Mouse (Mus musculus): ENCODE measurements around the gene Gabbr2. TPM values are rescaled to one million over a fixed set of nuclear protein-coding genes. Genes with fewer than 3 reads are reported as not detected.

Gabbr2 gene
- polyA plus RNA-seq, 1 experiment: not detected

DNA sequence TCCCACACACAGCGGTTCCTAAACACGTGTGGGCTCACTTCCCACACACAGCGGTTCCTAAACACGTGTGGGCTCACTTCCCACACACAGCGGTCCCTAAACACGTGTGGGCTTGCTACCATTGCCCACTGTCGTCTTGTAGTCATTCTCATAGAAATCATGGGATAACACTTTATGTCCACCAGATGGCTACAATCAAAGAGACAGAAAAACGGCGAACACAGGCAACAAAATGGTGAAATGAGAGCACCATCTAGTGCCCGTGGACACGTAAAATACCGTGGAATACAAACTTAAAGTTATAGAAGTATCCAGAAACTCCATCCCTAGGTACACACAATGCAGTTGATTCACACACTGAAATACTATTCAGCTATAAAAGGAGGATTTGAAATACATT is 285.9 kb downstream of the Gabbr2 start:
- no peaks in the 10 kb centered on the region for H3K4me1 ChIP-seq (ENCODE audit: control insufficient read depth, insufficient read depth, low read length)
- 66% methylated on average over 12 of the region's 12 CpGs for WGBS
- no peak overlapping the region for H3K4me3 ChIP-seq (replicated peaks; ENCODE audit: extremely low read depth, low read depth, low read length)
- TF ChIP-seq CTCF (IDR thresholded peaks at IDR 0.05; ENCODE audit: insufficient read depth, low read length): no peak
- no peak for TF ChIP-seq POLR2A (IDR thresholded peaks at IDR 0.05; ENCODE audit: borderline replicate concordance, extremely low read depth, low read depth, low read length)
- DNase-seq: no peak

DNA sequence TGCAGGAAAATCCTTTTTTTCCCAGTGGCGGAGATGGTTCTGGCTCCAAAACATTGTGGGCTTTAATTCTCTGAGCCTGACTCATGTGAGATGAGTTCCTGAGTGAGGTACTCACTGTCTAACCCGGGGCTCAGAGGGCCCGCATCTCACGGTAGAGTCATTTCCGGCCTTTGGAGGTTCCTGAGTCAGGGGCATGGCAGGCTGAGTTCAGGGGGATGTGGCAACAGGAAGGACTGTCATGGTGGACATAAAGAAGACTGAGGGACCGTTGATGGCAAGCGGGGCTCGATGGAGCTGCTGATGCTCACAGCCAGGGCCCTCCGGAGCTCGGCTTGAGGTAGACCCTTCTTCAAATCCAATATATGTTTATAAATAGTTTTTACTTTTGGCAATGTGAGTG is 288.5 kb downstream of the Gabbr2 start:
- H3K4me3 ChIP-seq (replicated peaks; ENCODE audit: extremely low read depth, low read depth, low read length): no peak overlapping the region
- 87% methylated on average over 10 of the region's 10 CpGs for WGBS
- no peaks in the 10 kb centered on the region for H3K4me1 ChIP-seq (ENCODE audit: control insufficient read depth, insufficient read depth, low read length)
- TF ChIP-seq CTCF (IDR thresholded peaks at IDR 0.05; ENCODE audit: insufficient read depth, low read length) (no peak), POLR2A (IDR thresholded peaks at IDR 0.05; ENCODE audit: borderline replicate concordance, extremely low read depth, low read depth, low read length) (no peak)
- DNase-seq: no peak

DNA sequence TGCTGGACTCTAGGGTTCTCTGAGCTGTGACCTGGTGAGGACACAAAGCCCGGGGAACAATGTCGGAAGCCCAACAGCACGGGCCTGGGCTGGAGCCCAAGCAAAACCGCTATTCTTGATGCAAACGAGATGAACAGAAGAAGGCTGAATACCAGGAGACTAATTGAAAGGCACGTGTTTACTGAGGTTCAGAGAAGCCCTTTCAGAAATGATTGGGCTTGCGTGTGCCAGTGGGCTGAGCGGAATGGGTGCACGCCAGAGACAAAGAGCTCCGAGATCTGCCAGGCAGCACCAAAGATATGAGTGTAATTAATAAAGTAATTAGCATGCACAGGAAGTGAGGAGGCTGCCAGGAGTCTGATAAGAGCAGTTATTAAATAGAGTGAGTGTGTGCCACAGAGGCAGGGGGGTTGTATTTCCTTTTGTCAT is 291.4 kb downstream of the Gabbr2 start:
- no peak for TF ChIP-seq POLR2A (IDR thresholded peaks at IDR 0.05; ENCODE audit: borderline replicate concordance, extremely low read depth, low read depth, low read length)
- TF ChIP-seq CTCF (IDR thresholded peaks at IDR 0.05; ENCODE audit: insufficient read depth, low read length): no peak
- 68% methylated on average over 10 of the region's 10 CpGs for WGBS
- no peak overlapping the region for H3K4me3 ChIP-seq (replicated peaks; ENCODE audit: extremely low read depth, low read depth, low read length)

DNA sequence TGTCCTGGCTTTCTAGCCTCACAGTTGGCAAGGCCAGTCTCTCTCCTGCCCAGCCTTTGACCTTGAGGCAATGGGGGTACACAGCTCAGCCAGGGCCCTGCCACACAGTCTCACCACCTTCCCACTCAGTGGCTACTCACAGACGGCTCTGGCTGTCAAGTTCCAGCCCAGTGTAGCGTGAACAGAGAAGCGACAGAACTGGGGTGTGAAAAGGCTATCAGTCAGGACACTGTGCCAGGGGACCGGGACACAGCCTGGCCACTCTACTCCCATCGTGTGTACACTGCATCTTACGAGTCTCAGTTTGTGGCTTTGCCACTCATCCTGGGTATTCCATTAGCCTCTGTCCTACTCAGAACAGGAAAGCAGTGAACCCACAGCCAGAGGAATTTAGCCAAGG is 295.2 kb downstream of the Gabbr2 start:
- Histone ChIP-seq H3K4me3 (replicated peaks; ENCODE audit: extremely low read depth, low read depth, low read length) (no peak overlapping the region), H3K4me1 (ENCODE audit: control insufficient read depth, insufficient read depth, low read length) (no peaks in the 10 kb centered on the region)
- TF ChIP-seq POLR2A (IDR thresholded peaks at IDR 0.05; ENCODE audit: borderline replicate concordance, extremely low read depth, low read depth, low read length): no peak
- TF ChIP-seq CTCF (IDR thresholded peaks at IDR 0.05; ENCODE audit: insufficient read depth, low read length): no peak
- no peak for DNase-seq
- WGBS: 70% methylated on average over 6 of the region's 6 CpGs

More for the DNA sequence above, 291.4 kb downstream of the Gabbr2 start:
- H3K4me1 ChIP-seq (ENCODE audit: control insufficient read depth, insufficient read depth, low read length): no peaks in the 10 kb centered on the region
- no peak for DNase-seq

DNA sequence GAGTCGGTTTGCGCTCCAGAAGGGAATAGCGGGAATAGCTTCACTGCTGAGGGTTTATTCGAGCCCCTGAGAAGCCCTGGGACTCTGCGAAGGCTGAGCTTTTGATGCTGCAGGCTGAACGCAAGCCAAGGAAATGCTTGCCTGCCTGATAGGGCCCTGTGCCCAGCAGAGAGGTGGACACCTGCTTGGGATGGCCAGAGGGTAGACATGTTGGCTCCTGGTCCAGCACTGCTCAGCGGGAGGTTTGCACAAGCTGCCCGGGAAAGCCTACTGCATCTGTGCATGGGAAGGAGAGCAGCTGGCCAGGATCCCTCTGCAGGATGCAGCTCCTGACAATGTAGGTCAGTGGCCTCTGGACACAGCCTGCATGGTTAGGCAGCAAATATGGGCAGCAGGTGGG is 301.1 kb downstream of the Gabbr2 start:
- no peak for DNase-seq
- Histone ChIP-seq H3K4me1 (ENCODE audit: control insufficient read depth, insufficient read depth, low read length) (no peaks in the 10 kb centered on the region), H3K4me3 (replicated peaks; ENCODE audit: extremely low read depth, low read depth, low read length) (no peak overlapping the region)
- WGBS: 81% methylated on average over 8 of the region's 8 CpGs
- no peak for TF ChIP-seq CTCF (IDR thresholded peaks at IDR 0.05; ENCODE audit: insufficient read depth, low read length)
- TF ChIP-seq POLR2A (IDR thresholded peaks at IDR 0.05; ENCODE audit: borderline replicate concordance, extremely low read depth, low read depth, low read length): no peak

DNA sequence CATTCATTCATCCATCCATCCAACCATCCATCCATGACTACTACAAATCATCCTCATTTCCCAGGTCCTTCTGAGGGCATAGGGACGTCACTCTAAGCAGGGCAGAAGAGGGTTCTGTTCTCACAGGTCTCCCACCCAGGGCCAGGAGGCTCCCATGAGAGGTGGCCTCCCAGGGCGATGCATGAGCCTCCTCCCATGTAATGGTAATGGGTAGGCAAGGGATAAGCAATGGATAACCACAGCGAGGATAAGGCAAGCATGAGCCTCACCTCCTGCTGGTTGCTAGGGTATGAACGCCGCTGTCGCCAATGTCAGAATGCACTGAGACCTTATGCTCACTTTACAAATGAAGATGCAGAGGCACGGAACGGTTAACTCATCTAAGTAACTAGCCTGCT is 301.7 kb downstream of the Gabbr2 start:
- 84% methylated on average over 8 of the region's 8 CpGs for WGBS
- no peak for DNase-seq
- no peak overlapping the region for H3K4me3 ChIP-seq (replicated peaks; ENCODE audit: extremely low read depth, low read depth, low read length)
- no peaks in the 10 kb centered on the region for H3K4me1 ChIP-seq (ENCODE audit: control insufficient read depth, insufficient read depth, low read length)
- no peak for TF ChIP-seq POLR2A (IDR thresholded peaks at IDR 0.05; ENCODE audit: borderline replicate concordance, extremely low read depth, low read depth, low read length)
- no peak for TF ChIP-seq CTCF (IDR thresholded peaks at IDR 0.05; ENCODE audit: insufficient read depth, low read length)

DNA sequence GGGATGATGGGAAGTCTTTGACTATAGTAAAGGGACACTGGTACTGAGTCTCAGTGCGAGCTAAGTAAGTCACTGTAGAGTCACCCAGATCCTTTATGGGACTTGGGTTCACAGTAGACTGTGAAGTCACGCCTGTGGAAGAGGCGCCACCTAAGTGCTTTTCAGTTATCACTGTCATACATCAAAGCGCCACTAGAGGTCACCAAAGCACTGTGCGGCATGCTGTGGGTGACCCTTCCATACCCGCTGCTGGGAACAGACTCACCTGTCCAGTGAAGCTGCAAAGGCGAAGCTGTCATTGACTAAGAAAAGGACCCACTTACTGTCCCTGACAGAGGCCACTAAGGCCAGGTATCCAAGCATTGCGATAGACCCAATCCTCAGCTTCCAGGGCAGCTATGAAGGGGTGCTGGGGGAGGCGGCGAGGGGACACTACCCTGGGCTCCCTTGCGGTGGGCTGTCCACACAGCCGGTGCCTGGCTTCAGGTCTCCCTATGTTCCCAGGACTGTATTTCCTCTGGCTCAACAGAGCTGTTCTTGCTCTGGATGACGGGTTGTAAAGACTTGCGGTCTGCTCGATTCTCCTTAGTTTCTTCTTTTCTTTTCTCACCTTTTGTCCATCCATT is 302.2 kb downstream of the Gabbr2 start:
- TF ChIP-seq POLR2A (IDR thresholded peaks at IDR 0.05; ENCODE audit: borderline replicate concordance, extremely low read depth, low read depth, low read length) (no peak), CTCF (IDR thresholded peaks at IDR 0.05; ENCODE audit: insufficient read depth, low read length) (peak; percentile 96)
- no peaks in the 10 kb centered on the region for H3K4me1 ChIP-seq (ENCODE audit: control insufficient read depth, insufficient read depth, low read length)
- peak; percentile 67 for DNase-seq
- WGBS: 46% methylated on average over 15 of the region's 15 CpGs
- no peak overlapping the region for H3K4me3 ChIP-seq (replicated peaks; ENCODE audit: extremely low read depth, low read depth, low read length)

DNA sequence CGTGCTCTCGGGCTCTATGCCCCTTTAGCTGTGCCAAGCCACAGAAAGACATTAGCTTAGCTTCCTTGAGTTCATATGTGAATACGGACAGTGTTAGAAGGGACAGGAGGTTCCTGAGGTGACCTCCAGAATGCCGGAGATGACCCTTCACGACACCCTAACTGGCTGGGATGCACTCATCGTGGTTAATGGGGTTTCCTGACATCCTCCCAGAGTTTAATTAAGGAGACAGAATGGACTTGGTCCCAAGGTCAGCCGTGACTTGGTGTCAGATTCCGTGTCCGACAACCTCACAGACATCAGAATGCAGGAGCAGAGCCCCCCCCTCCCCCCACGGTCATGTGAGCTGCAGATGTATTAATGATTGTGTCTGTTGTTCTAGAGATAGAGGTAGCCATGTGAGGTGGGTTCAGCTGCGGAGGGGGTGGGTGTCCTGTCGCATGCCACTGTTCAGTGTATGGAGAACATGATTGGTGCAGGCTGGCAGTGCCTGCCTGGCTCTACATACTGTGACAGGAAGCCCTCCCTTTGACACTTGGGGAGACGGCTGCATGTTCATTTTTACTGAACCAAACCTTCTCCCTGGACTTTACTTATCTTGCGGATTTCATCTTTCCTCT is 303.4 kb downstream of the Gabbr2 start:
- Histone ChIP-seq H3K4me3 (replicated peaks; ENCODE audit: extremely low read depth, low read depth, low read length) (no peak overlapping the region), H3K4me1 (ENCODE audit: control insufficient read depth, insufficient read depth, low read length) (no peaks in the 10 kb centered on the region)
- no peak for DNase-seq
- no peak for TF ChIP-seq CTCF (IDR thresholded peaks at IDR 0.05; ENCODE audit: insufficient read depth, low read length)
- no peak for TF ChIP-seq POLR2A (IDR thresholded peaks at IDR 0.05; ENCODE audit: borderline replicate concordance, extremely low read depth, low read depth, low read length)
- WGBS: 71% methylated on average over 14 of the region's 14 CpGs

DNA sequence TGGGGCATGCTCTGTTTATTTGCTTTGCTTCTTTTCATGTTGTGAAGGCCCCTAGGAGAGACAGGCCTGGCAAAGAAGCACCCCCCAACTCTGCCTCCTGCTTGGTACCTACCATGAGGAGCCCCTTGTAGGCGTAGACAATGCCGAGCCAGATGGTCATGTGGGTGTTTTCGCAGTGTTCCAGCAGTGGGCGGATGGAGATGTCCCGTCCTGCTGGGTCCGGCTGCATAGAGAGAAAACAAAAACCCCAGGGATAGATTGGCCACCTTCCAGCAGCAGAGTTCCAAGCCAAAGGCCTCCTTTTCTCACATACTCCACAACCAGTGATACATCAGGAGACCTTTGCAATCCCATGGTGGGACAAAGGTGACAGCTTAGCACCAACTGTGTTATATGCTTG is 307.5 kb downstream of the Gabbr2 start:
- DNase-seq: no peak
- Histone ChIP-seq H3K4me1 (ENCODE audit: control insufficient read depth, insufficient read depth, low read length) (no peaks in the 10 kb centered on the region), H3K4me3 (replicated peaks; ENCODE audit: extremely low read depth, low read depth, low read length) (no peak overlapping the region)
- TF ChIP-seq POLR2A (IDR thresholded peaks at IDR 0.05; ENCODE audit: borderline replicate concordance, extremely low read depth, low read depth, low read length) (no peak), CTCF (IDR thresholded peaks at IDR 0.05; ENCODE audit: insufficient read depth, low read length) (no peak)
- WGBS: 38% methylated on average over 6 of the region's 6 CpGs

DNA sequence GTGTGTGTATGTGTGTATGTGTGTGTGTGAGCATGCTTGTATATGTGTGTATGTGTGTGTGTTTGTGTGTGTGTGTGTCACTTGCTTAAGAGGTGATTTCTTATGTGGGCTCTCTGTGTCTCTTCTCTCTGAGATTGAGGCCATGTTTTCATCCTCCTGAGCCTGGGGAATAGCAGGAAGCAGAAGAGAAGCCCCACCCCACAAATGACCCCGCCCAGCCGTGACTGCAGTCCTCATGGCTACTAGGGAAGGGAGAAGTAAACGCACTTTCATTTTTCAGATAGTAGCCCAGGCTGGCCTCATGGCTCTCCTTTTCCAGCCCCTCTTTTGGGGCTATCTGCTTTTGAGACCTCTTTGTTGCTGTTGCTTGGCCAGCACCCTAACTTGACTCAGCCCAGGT is 315.0 kb downstream of the Gabbr2 start:
- no peaks in the 10 kb centered on the region for H3K4me1 ChIP-seq (ENCODE audit: control insufficient read depth, insufficient read depth, low read length)
- 36% methylated on average over 3 of the region's 3 CpGs for WGBS
- DNase-seq: no peak
- H3K4me3 ChIP-seq (replicated peaks; ENCODE audit: extremely low read depth, low read depth, low read length): no peak overlapping the region
- TF ChIP-seq CTCF (IDR thresholded peaks at IDR 0.05; ENCODE audit: insufficient read depth, low read length) (no peak), POLR2A (IDR thresholded peaks at IDR 0.05; ENCODE audit: borderline replicate concordance, extremely low read depth, low read depth, low read length) (no peak)
